Mouse (Mus musculus) hindbrain, embryonic 11.5 days (tissue): ENCODE data around the gene Gng7. TPM values are rescaled to one million over a fixed set of nuclear protein-coding genes. Genes with fewer than 3 reads are reported as not detected.
"Not testable (repeated sequence)": the region's sequence is repeated elsewhere in the genome, so short reads cannot be mapped to it uniquely, and the experiment has no call there.

Source experiments
- ATAC-seq: fragments of 200-750 bp; cut with Nextera tagmentation; 2 replicates; pipeline ENCODE4 v1.8.0; 2017; ENCODE audit warnings: mild to moderate bottlenecking, moderate TSS enrichment, moderate library complexity; ENCODE audit not compliant: low FRiP score
- DNase-seq: peaks from one replicate; pipeline ENCODE4 v3.0.0-alpha.2; 2015; ENCODE audit warnings: low spot score
- H3K27ac ChIP-seq: fragments of 300-500 bp; sonication (generic); 2 replicates; pipeline ENCODE4 v1.5.1; 2014; ENCODE audit warnings: mild to moderate bottlenecking, low read depth, low read length
- H3K27me3 ChIP-seq: fragments of 300-500 bp; sonication (generic); 2 replicates; pipeline ENCODE4 v1.6.1; 2014; ENCODE audit warnings: mild to moderate bottlenecking, low read length, moderate library complexity, mixed read lengths; ENCODE audit not compliant: control insufficient read depth, insufficient read depth
- H3K36me3 ChIP-seq: fragments of 300-500 bp; sonication (generic); 2 replicates; pipeline ENCODE4 v1.6.1; 2014; ENCODE audit warnings: mild to moderate bottlenecking, low read length, moderate library complexity, mixed read lengths; ENCODE audit not compliant: control insufficient read depth, insufficient read depth
- H3K4me1 ChIP-seq: fragments of 300-500 bp; sonication (generic); replicated peaks from 2 replicates; pipeline ENCODE4 v1.6.1; 2014; ENCODE audit warnings: low read length, mixed read lengths; ENCODE audit not compliant: control insufficient read depth, insufficient read depth
- H3K4me2 ChIP-seq: fragments of 300-500 bp; sonication (generic); replicated peaks from 2 replicates; pipeline ENCODE4 v1.6.1; 2014; ENCODE audit warnings: mild to moderate bottlenecking, low read depth, low read length
- H3K4me3 ChIP-seq: fragments of 300-500 bp; sonication (generic); 2 replicates; pipeline ENCODE4 v1.5.1; 2014; ENCODE audit warnings: low read depth, low read length
- H3K9ac ChIP-seq: fragments of 300-500 bp; sonication (generic); 2 replicates; pipeline ENCODE4 v1.6.1; 2014; ENCODE audit warnings: low read depth, low read length
- H3K9me3 ChIP-seq: fragments of 300-500 bp; sonication (generic); 2 replicates; pipeline ENCODE4 v1.6.1; 2016; ENCODE audit warnings: low read length; ENCODE audit not compliant: control insufficient read depth
- WGBS: fragments of 180-500 bp; shearing (Covaris S2); extraction: QIAGEN DNeasy Blood & Tissue Kit; methylation state at CpG from one replicate; pipeline ENCODE4 v1.1.7; 2014; 5-methylcytosine and 5-hydroxymethylcytosine counted together
- polyA plus RNA-seq: library from polyadenylated mRNA; unstranded; fragments of >200 nt; fragmentation: Nextera tagmentation; extraction: Ambion mirVana; gene quantifications from 2 replicates; pipeline ENCODE4 v1.2.1, GENCODE M21; 2014

The Gng7 gene
- polyA plus RNA-seq, 1 experiment from 2014 or later: 7.2 TPM

GRCm38 (mm10) chr10:80994621-80995020 is 20.1 kb downstream of the Gng7 start:
- Histone ChIP-seq H3K27ac (no peak overlapping the region), H3K9ac (no peak overlapping the region), H3K9me3 (no peaks in the 10 kb centered on the region), H3K27me3 (peaks cover 3% of the 10 kb centered on the region; the same call in 1 of the 2 replicates), H3K36me3 (no peaks in the 10 kb centered on the region), H3K4me3 (no peak overlapping the region), H3K4me1 (no peaks in the 10 kb centered on the region; the same call in none of the 2 replicates), H3K4me2 (no peak overlapping the region; the same call in 1 of the 2 replicates)
- no peak for DNase-seq
- ATAC-seq: no peak
- WGBS: 59% methylated on average over 4 of the region's 4 CpGs

- no peak overlapping the region for H3K27ac ChIP-seq
- WGBS: 69% methylated on average over 5 of the region's 5 CpGs
- H3K9me3 ChIP-seq: no peaks in the 10 kb centered on the region
- no peaks in the 10 kb centered on the region for H3K36me3 ChIP-seq
- no peak overlapping the region for H3K9ac ChIP-seq
- H3K4me2 ChIP-seq: no peak overlapping the region
- H3K4me1 ChIP-seq: no peaks in the 10 kb centered on the region; the same call in 1 of the 2 replicates
- peaks cover 1% of the 10 kb centered on the region; the same call in 1 of the 2 replicates for H3K27me3 ChIP-seq
- DNase-seq: no peak
- H3K4me3 ChIP-seq: no peak overlapping the region
- no peak for ATAC-seq
Measured at GRCm38 (mm10) chr10:80993276-80993675, 21.5 kb downstream of the Gng7 start.

- Histone ChIP-seq H3K4me3 (no peak overlapping the region), H3K36me3 (no peaks in the 10 kb centered on the region), H3K9me3 (no peaks in the 10 kb centered on the region), H3K27ac (no peak overlapping the region), H3K4me1 (no peaks in the 10 kb centered on the region), H3K27me3 (peaks cover 6% of the 10 kb centered on the region; the same call in 1 of the 2 replicates), H3K4me2 (no peak overlapping the region), H3K9ac (no peak overlapping the region)
- DNase-seq (no peak), ATAC-seq (no peak)
- 69% methylated on average over 1 of the region's 1 CpGs for WGBS
Measured at GRCm38 (mm10) chr10:80991945-80992344, 22.8 kb downstream of the Gng7 start.

- Histone ChIP-seq H3K4me1 (no peaks in the 10 kb centered on the region), H3K36me3 (no peaks in the 10 kb centered on the region), H3K4me3 (no peak overlapping the region), H3K4me2 (no peak overlapping the region), H3K27me3 (peaks cover 14% of the 10 kb centered on the region), H3K9me3 (no peaks in the 10 kb centered on the region), H3K9ac (no peak overlapping the region), H3K27ac (no peak overlapping the region)
- WGBS: 13% methylated on average over 3 of the region's 3 CpGs
- DNase-seq (peak; percentile 28), ATAC-seq (no peak)
Measured at GRCm38 (mm10) chr10:80991007-80991406, 23.7 kb downstream of the Gng7 start.

- Histone ChIP-seq H3K27ac (no peak overlapping the region), H3K4me1 (peaks cover 4% of the 10 kb centered on the region; the same call in 1 of the 2 replicates), H3K9ac (no peak overlapping the region), H3K4me2 (no peak overlapping the region), H3K4me3 (no peak overlapping the region), H3K9me3 (no peaks in the 10 kb centered on the region), H3K36me3 (no peaks in the 10 kb centered on the region), H3K27me3 (peaks cover 20% of the 10 kb centered on the region)
- 70% methylated on average over 7 of the region's 7 CpGs for WGBS
- ATAC-seq (no peak), DNase-seq (no peak)
Measured at GRCm38 (mm10) chr10:80990406-80990805, 24.3 kb downstream of the Gng7 start.

- not testable (repeated sequence) for H3K36me3 ChIP-seq, DNase-seq, ATAC-seq, H3K4me1 ChIP-seq, H3K9ac ChIP-seq, H3K27ac ChIP-seq, H3K9me3 ChIP-seq, H3K4me3 ChIP-seq, H3K4me2 ChIP-seq
- WGBS: 67% methylated on average over 4 of the region's 4 CpGs
- peaks cover 24% of the 10 kb centered on the region for H3K27me3 ChIP-seq
Measured at GRCm38 (mm10) chr10:80989854-80990253, 24.9 kb downstream of the Gng7 start.

GRCm38 (mm10) chr10:80989446-80989845 is 25.3 kb downstream of the Gng7 start:
- WGBS: 72% methylated on average over 6 of the region's 6 CpGs
- peaks cover 5% of the 10 kb centered on the region; the same call in 1 of the 2 replicates for H3K4me1 ChIP-seq
- H3K36me3 ChIP-seq: no peaks in the 10 kb centered on the region
- no peaks in the 10 kb centered on the region for H3K9me3 ChIP-seq
- no peak overlapping the region for H3K4me3 ChIP-seq
- no peak overlapping the region for H3K4me2 ChIP-seq
- H3K27me3 ChIP-seq: peaks cover 27% of the 10 kb centered on the region
- no peak overlapping the region for H3K27ac ChIP-seq
- H3K9ac ChIP-seq: no peak overlapping the region
- ATAC-seq (no peak), DNase-seq (no peak)

- WGBS: 10% methylated on average over 10 of the region's 10 CpGs
- peaks cover 5% of the 10 kb centered on the region; the same call in 1 of the 2 replicates for H3K4me1 ChIP-seq
- no peak overlapping the region for H3K4me2 ChIP-seq
- H3K36me3 ChIP-seq: no peaks in the 10 kb centered on the region
- no peak overlapping the region for H3K9ac ChIP-seq
- no peaks in the 10 kb centered on the region for H3K9me3 ChIP-seq
- H3K27me3 ChIP-seq: peaks cover 28% of the 10 kb centered on the region
- no peak overlapping the region for H3K27ac ChIP-seq
- peak; percentile 82 for ATAC-seq
- peak; percentile 94 for DNase-seq
- H3K4me3 ChIP-seq: no peak overlapping the region
Measured at GRCm38 (mm10) chr10:80987709-80988441, 26.9 kb downstream of the Gng7 start.

GRCm38 (mm10) chr10:80986754-80987153 is 28.0 kb downstream of the Gng7 start:
- Histone ChIP-seq H3K4me3 (no peak overlapping the region), H3K36me3 (no peaks in the 10 kb centered on the region), H3K4me1 (peaks cover 5% of the 10 kb centered on the region; the same call in 1 of the 2 replicates), H3K9me3 (no peaks in the 10 kb centered on the region), H3K27ac (no peak overlapping the region), H3K9ac (no peak overlapping the region), H3K4me2 (no peak overlapping the region), H3K27me3 (peaks cover 28% of the 10 kb centered on the region)
- 73% methylated on average over 6 of the region's 6 CpGs for WGBS
- ATAC-seq: no peak
- DNase-seq: no peak
